Mouse (Mus musculus): ENCODE results near the gene S100a5. TPM values are rescaled to one million over a fixed set of nuclear protein-coding genes. Genes with fewer than 3 reads are reported as not detected.

S100a5 gene
- total RNA-seq, 1 experiment from 2014 or later: not detected

- peak; percentile 72 for ATAC-seq (ENCODE audit: extremely low read depth, insufficient number of reproducible peaks, low FRiP score, poor library complexity, severe bottlenecking)
These were observed 7.1 kb downstream of the S100a5 start for GRCm38 (mm10) chr3:90615415-90615814.

- ATAC-seq (ENCODE audit: extremely low read depth, insufficient number of reproducible peaks, low FRiP score, poor library complexity, severe bottlenecking): no peak
These were observed 7.6 kb downstream of the S100a5 start for GRCm38 (mm10) chr3:90615911-90616310.

- ATAC-seq (ENCODE audit: extremely low read depth, insufficient number of reproducible peaks, low FRiP score, poor library complexity, severe bottlenecking): peak; percentile 25; the same call in 1 of the 2 replicates
These were observed 9.3 kb downstream of the S100a5 start for GRCm38 (mm10) chr3:90617586-90617985.

GRCm38 (mm10) chr3:90621552-90621951, 13.2 kb downstream of the S100a5 start:
- ATAC-seq (ENCODE audit: extremely low read depth, insufficient number of reproducible peaks, low FRiP score, poor library complexity, severe bottlenecking): no peak

- no peak for ATAC-seq (ENCODE audit: extremely low read depth, insufficient number of reproducible peaks, low FRiP score, poor library complexity, severe bottlenecking)
These were observed 15.2 kb downstream of the S100a5 start for GRCm38 (mm10) chr3:90623435-90624071.

GRCm38 (mm10) chr3:90625496-90625895, 17.2 kb downstream of the S100a5 start:
- no peak for ATAC-seq (ENCODE audit: extremely low read depth, insufficient number of reproducible peaks, low FRiP score, poor library complexity, severe bottlenecking)

GRCm38 (mm10) chr3:90626266-90627021, 18.1 kb downstream of the S100a5 start:
- no peak for ATAC-seq (ENCODE audit: extremely low read depth, insufficient number of reproducible peaks, low FRiP score, poor library complexity, severe bottlenecking)

GRCm38 (mm10) chr3:90627366-90627765, 19.0 kb downstream of the S100a5 start:
- no peak for ATAC-seq (ENCODE audit: extremely low read depth, insufficient number of reproducible peaks, low FRiP score, poor library complexity, severe bottlenecking)

GRCm38 (mm10) chr3:90627807-90628206, 19.5 kb downstream of the S100a5 start:
- 0 out of 2 replicates have a peak, but pooled peaks have one; percentile 29 for ATAC-seq (ENCODE audit: extremely low read depth, insufficient number of reproducible peaks, low FRiP score, poor library complexity, severe bottlenecking)

- no peak for ATAC-seq (ENCODE audit: extremely low read depth, insufficient number of reproducible peaks, low FRiP score, poor library complexity, severe bottlenecking)
These were observed 21.0 kb downstream of the S100a5 start for GRCm38 (mm10) chr3:90629298-90629697.

- no peak for ATAC-seq (ENCODE audit: extremely low read depth, insufficient number of reproducible peaks, low FRiP score, poor library complexity, severe bottlenecking)
These were observed 23.7 kb downstream of the S100a5 start for GRCm38 (mm10) chr3:90631984-90632383.

- no peak for ATAC-seq (ENCODE audit: extremely low read depth, insufficient number of reproducible peaks, low FRiP score, poor library complexity, severe bottlenecking)
These were observed 30.4 kb downstream of the S100a5 start for GRCm38 (mm10) chr3:90638511-90639275.

- ATAC-seq (ENCODE audit: extremely low read depth, insufficient number of reproducible peaks, low FRiP score, poor library complexity, severe bottlenecking): peak; percentile 52; the same call in 1 of the 2 replicates
These were observed 31.3 kb downstream of the S100a5 start for GRCm38 (mm10) chr3:90639511-90640154.

- no peak for ATAC-seq (ENCODE audit: extremely low read depth, insufficient number of reproducible peaks, low FRiP score, poor library complexity, severe bottlenecking)
These were observed 32.7 kb downstream of the S100a5 start for GRCm38 (mm10) chr3:90640981-90641380.

- no peak for ATAC-seq (ENCODE audit: extremely low read depth, insufficient number of reproducible peaks, low FRiP score, poor library complexity, severe bottlenecking)
These were observed 35.9 kb downstream of the S100a5 start for GRCm38 (mm10) chr3:90644220-90644619.

GRCm38 (mm10) chr3:90647291-90647690, 39.0 kb downstream of the S100a5 start:
- no peak for ATAC-seq (ENCODE audit: extremely low read depth, insufficient number of reproducible peaks, low FRiP score, poor library complexity, severe bottlenecking)

GRCm38 (mm10) chr3:90648981-90649380, 40.7 kb downstream of the S100a5 start:
- no peak for ATAC-seq (ENCODE audit: extremely low read depth, insufficient number of reproducible peaks, low FRiP score, poor library complexity, severe bottlenecking)

- no peak for ATAC-seq (ENCODE audit: extremely low read depth, insufficient number of reproducible peaks, low FRiP score, poor library complexity, severe bottlenecking)
These were observed 41.5 kb downstream of the S100a5 start for GRCm38 (mm10) chr3:90649832-90650231.

- peak; percentile 53; the same call in 1 of the 2 replicates for ATAC-seq (ENCODE audit: extremely low read depth, insufficient number of reproducible peaks, low FRiP score, poor library complexity, severe bottlenecking)
These were observed 44.7 kb downstream of the S100a5 start for GRCm38 (mm10) chr3:90652878-90653508.

Measured in neutrophil, adult 5-6 weeks (primary cell).